Mouse (Mus musculus) ovary, adult 18-20 months (tissue): ENCODE results near the gene Arhgef10l.

ENCODE experiments used
- DNase-seq: peaks from one replicate; pipeline ENCODE4 v3.0.0; 2022; ENCODE audit warnings: low spot score, mixed read lengths

Arhgef10l gene

DNA sequence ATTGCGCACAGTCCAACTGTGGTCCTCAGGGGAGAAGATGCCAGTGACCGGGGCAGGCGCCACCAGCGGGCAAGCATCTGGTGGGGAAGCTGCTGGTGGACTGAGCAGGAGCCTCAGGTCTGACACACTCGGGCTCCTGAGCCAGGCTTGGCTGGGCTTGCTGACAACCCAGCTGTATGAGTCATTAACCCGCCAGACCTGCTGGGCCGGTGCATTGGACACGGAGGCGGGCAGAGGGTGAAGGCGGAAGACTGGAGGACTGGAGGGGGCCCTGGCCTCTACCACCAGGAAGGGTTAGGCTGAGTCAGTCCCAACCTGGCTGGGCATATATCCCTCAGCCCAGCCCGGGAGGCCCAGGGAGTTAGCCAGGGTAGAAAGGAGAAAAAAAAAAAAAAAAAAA lies at the start of gene Arhgef10l:
Arhgef10l (minus strand) TSS at position 253 of the 400 bp plus-strand sequence.
- peak; percentile 55 for DNase-seq

DNA sequence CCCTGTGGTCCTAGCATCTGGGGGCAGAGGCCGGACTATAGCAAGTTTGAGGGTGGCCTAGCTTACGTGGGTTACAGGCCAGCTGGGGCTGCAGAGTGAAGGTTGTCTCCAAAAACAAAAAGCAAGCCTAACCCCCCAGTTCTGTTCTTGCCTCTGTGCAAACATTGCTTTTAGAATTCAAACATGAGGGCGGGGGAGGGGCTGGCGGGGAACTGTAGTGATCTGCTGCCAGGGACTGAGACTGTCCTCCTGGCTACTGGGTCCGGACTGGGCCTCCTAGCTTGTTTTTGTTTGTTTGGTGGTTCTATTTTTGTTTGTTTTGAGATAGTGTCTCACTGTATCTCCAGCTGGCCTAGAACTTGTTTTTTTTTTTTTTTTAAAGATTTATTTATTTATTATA lies 48.8 kb upstream of the Arhgef10l start:
- no peak for DNase-seq

DNA sequence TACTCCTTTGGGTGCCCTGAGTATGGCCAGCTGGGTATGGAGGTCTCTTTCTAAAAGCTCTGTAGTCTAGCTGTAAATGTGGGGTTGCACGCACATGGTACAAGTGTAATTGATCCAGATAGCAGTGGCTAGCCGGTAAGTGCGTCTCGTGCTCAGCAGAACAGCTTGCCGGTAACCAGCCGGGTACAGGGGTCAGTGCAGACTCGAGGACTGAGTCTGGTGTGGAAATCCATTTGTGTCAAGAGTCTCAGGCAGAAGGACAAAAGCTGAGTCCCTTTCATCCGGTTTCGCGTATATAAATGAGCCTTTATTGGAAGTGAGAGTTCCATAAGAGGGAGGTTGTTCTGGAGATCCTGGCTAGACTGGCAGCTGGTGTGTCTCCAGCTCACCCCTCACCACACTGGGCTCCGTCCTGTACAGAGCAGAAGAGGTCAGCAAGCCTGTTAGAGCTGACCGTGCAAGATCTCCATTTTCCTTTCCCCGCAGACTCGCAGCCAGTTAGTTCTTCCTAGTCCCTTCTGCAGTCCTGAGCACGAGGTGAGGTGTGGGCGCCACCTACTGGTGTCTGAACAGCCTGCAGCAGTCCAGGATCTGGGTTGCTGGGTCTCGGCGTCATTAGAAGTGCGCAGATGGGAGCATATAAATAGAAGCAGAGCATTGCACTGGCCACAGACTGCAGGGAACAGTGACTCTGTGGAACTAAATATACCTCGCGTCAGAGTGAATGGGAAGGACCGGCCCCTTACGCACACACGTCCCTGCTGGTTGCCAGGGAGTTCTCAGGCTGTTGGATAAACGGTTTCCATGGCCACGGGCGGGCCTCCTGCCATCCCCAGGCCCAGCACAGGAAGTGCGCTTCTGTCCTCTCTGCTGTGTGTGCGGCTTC lies 47.9 kb upstream of the Arhgef10l start:
- DNase-seq: peak; percentile 63

DNA sequence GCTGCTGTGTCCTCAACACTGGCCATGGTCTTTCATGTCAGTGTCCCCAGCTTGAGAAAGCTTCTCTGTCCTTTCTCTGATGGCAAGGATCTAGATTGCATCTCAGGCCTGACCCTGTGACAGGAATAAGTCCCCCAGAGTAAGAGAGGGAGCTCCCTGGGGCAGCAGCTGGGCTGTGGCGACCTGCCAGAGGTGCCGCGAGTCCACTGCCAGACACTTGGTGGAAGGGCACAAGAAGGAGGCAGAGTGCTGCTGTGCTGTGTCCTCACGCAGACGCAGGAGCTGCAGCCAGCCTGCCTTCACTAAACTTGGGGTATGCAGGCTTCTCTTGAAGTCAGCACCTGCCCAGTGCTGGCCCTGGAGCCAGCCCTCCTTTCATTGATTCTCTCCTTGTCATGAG lies 45.5 kb upstream of the Arhgef10l start:
- no peak for DNase-seq

GRCm38 (mm10) chr4:140710781-140711180 lies 45.0 kb upstream of the Arhgef10l start:
- DNase-seq: no peak

- DNase-seq: no peak
Observed at GRCm38 (mm10) chr4:140709617-140710016, 43.8 kb upstream of the Arhgef10l start.

DNA sequence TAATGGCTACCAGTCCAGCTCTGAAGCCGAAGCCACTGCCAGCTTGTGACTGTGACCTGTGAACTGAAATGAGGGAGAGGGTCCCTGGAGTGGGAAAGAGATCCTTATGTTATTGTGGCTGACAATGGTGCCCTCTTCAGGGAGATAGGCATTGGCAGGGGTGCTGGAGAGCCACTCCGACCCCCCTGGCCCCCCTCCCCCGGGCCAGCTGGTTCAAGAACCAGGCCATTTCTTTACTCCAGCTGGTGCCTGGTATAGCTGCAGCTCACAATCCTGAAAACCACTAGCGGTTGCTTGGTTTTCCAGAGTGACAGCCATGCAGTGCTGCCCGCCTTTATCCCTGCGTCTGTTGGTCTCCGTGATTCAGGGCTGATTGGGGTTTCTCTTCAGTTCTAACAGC lies 43.3 kb upstream of the Arhgef10l start:
- no peak for DNase-seq

GRCm38 (mm10) chr4:140708297-140708927 lies 42.6 kb upstream of the Arhgef10l start:
- no peak for DNase-seq

DNA sequence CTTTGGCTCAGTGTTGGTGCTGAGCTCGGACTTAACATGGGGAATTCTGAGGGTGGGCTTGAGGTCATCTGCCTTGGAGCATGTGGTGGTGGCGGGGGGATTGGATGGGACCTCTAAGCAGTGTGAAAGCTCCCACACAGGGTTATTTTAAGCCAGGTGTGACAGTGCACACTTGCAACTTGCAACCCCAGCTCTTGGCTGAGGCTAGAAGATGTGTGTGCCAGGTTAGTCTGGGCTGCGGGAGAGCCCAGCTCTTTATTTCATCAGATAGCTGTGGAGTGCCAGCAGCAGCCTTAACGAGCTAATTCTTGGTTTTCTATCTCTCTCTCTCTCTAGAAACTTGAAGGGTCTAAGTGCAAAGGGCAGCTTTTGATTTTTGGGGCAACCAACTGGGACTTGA lies 41.8 kb upstream of the Arhgef10l start:
- DNase-seq: no peak

DNA sequence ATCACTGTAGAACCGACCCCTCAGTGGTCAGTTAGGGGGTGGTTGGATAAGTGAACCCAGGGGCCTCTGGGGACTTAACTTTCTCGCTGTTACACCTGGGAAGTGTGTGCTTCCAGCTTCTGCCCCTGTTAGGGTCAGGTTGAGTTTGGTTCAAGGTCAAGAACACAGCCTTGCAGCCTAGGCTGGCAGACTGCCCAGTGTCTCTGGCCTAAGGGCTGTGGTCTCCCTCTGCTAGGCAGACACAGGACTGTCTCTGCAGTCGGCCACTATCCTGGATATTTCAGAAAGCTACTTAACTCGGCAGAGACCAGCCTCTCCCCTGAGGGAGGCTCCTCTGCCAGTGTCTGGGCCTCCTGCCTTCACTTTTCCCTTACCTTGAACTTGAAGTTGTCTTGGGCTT lies 38.4 kb upstream of the Arhgef10l start:
- DNase-seq: no peak

DNA sequence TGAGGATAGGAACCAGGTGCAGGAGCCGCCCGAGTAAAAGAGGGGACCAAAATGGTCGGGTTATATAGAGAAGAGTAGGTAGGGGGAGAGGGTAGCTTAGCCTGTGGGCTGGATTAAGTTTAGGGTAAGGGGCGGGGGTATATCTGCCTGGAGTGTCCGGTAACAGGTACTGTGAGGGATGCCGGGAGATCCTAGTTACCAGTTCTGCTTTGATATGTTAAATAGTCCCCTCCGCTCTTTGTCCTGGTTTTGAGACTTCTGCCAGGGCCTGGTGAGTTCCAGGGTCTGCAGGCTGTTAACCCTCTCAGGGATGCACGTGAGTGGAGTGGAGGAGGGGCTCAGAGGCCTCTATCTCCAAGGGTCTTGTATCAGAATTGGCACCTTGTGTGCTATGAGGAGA lies 37.8 kb upstream of the Arhgef10l start:
- DNase-seq: no peak

DNA sequence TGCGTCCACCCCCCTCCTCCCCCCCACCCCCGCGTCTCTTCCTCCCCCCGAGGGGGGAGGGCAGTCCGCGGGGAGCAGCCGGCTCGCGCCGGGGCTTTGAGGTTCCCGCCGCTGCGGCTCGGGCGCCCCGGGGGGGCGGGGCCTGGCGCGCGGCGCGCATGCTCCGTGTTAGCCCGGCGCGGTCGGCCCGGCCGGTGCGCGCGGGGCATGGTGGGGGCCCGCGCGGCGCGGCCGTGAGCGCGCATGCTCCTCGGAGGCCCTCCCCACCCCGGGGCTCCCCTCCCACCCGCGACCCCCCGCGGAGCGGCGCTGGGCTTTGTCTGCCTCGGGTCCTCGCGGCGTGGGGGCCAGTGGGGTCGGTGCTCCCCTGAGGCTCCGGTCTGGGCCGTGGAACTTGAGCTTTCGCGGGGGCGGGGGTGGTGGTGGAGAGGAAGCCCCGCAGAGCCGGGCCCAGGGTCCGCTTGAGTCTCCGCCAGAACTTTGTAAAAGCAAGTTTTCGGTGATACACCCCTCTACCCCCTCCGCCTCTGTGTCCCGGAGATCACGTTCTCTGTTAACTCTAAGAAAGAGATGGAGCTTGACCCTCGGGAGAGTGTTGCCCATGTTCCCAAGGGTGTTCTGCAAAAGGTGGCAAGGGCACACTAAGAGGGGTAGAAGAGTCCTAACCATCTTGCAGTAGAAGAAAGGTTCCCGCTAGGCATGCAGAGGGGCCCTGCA lies 37.0 kb upstream of the Arhgef10l start:
- DNase-seq: peak; percentile 80

DNA sequence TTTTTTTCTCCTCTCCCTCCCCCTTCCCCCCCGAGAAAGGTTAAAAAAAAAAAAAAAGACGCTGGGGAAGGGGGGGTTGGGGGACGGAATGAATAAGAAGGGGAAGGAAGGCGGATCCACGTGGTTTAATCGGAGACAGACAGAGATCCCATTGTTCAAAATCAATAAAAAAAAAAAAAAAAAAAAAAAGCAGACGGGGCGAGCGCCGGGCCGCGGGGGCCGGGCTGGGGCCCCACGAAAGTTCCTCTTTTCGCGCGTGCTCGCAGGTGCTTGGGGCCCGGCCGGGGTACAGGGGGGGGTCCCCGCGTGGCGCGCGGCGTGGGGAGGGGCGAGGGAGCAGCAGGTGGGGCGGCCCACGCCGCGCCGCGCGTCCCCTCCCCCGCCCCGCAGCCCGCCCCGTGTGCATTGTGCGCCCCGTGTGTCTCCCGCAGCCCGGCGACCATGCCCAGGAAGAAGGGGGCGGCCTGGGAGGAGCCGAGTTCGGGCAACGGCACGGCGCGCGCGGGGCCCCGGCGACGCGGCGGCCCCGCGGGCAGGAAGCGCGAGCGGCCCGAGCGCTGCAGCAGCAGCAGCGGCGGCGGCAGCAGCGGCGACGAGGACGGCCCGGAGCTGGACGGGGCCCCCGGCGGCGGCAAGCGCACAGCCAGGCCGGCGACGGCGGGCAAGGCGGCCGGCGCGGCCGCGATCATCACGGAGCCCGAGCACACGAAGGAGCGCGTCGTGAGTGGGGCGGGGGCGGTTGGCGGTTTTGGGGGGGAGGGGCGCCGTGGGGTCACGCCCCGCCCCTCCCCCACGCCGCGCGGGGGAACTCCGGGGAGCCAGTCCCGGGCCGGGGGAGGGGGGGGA lies 36.1 kb upstream of the Arhgef10l start:
- no peak for DNase-seq

- DNase-seq: peak; percentile 59
Observed at GRCm38 (mm10) chr4:140701049-140701715, 35.4 kb upstream of the Arhgef10l start.

DNA sequence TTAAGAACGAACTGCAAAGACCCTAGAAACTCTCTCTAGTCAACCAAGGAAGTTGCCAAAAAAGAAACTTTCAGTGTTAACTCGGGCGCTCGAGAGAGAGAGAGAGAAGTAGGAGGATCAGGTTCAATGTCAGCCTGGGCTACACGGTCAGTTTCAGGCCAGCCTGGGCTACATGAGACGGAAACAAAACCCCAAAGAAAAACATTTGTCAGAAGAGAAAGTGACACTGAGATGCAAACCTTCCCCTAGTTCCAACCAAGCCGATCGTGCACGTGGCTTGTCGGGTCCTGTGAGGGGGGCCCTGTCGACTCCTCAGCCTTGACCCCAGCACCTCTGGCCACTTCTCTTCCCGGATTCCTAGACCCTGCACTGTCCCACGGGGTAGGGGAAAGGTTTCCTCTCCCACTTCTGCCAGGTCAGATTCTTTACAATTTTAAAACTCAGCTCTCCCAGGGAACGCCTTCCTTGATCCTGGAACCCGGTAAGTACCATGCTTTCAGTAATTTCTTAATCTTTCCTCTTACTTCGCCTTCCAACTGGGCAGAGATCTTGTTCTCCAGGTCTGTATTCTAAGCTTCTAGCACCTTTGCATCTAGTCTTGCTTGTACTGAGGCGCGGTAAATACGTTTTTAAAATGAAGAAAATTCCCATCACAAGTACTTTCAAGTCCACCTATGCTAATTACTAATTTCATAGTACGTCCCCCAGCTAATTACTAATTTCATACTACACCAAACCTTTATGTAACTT lies 34.6 kb upstream of the Arhgef10l start, which contains the start of gene Rcc2:
Rcc2 (plus strand) TSS at position 273 of the 750 bp plus-strand sequence.
- no peak for DNase-seq

DNA sequence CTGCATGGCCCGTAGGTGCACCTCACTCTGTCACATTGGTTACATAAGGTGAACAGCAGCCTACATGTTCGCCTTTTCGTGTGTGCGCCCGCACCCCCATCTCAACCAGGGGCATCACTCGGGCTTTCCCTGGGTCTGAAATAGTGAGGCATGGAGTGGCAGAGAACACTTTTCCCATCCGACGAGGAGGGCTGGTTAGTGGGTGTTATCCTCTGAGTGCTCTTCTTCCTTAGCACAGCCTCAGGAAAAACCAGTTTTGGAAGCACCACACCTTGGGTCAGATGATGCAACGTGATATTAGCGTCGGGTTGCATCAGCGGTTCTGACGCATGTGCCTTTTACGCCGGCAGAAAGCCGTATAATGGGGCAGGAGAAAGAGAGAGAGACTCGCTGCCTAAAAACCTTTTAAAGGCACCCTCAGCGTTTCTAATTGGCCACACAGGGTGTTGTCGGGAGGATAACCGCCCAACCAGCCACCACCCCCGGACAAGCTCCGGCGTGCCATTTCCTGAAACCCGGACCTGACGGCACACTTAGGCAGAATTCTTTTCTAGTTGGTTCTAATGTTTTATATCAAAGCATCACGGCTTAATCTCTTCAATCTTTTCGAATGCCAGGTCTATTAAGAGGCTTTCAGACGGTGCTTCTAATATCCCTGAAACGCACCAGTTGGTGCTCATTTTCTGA lies 33.8 kb upstream of the Arhgef10l start:
- peak; percentile 67 for DNase-seq

DNA sequence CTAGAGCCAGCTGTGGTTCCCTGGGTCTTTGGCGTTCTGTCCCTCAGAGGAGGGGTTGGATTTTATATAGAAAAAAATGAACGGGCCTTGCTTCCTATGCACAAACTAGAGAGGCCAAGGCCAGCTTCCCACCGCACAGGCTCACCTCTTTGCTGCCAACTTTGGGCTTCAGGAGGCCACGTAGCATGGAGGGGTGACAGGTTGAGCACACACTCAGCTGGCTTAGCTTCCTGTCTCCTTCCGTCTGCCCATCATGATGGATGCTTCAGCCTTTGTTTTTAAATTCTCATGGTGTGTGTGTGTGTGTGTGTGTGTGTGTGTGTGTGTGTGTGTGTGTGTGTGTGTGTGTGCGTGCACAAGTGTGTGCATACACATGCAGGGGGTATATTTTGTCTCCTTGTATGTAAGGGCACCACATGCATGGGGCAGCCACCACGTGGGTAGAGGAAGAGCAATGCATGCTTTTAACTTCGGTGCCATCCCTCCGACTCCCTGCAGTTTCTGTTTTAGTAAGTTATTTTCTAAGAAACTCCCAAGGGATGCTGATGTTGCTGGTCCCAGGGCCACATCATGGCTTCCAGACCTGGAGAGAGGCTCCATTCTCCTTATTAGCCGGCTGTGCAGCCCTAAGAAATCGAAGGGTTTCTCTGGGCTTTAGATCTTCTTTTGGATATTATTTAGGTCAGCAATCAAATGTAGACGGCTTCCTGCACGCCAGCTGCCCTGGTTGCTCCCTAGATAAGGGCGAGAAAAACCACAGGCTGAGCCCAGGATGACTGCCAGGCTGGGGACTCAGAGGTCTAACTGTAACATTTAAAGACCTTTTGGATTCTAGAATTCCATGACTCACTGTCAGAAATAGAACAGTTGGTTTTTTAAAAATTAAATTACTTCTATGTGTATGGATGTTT lies 30.1 kb upstream of the Arhgef10l start:
- DNase-seq: no peak

DNA sequence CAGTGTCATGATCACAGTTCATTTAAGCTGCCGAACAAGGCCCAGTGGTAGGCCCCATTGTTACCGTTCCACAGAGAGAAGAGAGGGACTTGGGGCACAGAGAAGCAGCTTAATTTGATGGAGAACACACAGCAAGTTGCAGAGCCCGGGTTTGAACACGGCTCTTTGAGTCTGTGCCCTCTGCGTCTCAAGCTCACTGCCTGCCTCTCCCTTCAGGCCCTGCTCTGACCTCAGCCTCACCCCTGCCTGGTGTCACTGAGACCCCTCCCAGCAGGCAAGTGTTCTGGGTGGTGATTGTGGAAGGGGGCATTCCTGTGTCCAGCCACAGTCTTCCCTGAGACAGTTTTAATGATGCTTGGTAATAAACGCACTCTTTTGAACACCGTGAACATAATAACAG lies 29.3 kb upstream of the Arhgef10l start:
- DNase-seq: no peak

DNA sequence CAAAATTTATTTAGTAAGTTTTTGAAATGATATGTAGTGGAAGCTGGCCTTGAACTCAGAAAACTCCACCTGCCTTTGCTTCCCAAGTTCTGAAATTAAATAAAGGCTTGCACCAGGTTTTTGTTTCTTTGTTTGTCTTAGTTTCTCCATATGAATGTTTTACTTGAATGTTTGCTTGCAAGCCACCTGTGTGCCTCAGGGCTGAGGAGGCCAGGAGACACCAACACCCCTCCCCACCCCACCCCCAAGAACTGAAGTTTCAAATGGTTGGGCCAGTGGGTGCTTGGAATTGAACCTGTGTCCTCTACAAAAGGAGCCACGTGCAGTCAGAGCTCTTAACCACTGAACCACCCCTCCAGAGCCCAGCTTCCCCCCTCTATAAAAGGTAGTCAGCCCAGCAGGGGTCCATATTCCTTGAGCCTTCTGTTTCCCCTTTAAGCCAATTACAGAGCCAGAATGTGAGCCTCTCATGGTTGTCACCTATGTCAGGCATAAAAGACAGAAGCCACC lies 28.8 kb upstream of the Arhgef10l start:
- DNase-seq: no peak
